Mouse (Mus musculus) cortical plate, adult 2 months (tissue): ENCODE measurements around the gene H2-M10.6.

ENCODE experiments used
- CTCF ChIP-seq: fragments of 200-500 bp; IDR thresholded peaks from 2 replicates; pipeline ENCODE4 v1.5.1; 2011; ENCODE audit warnings: mild to moderate bottlenecking, control low read depth, low read length; ENCODE audit not compliant: insufficient read depth; ENCODE audit errors: extremely low read depth
- POLR2A ChIP-seq: fragments of 200-500 bp; IDR thresholded peaks from 2 replicates; pipeline ENCODE4 v1.6.1; 2011; ENCODE audit warnings: mild to moderate bottlenecking, low read length, control low read depth; ENCODE audit not compliant: insufficient read depth; ENCODE audit errors: extremely low read depth

- TF ChIP-seq POLR2A: no peak
- TF ChIP-seq CTCF: no peak
Observed at GRCm38 (mm10) chr17:36839931-36840330, 28.0 kb downstream of the H2-M10.6 start.
